In the genomic region with DNA sequence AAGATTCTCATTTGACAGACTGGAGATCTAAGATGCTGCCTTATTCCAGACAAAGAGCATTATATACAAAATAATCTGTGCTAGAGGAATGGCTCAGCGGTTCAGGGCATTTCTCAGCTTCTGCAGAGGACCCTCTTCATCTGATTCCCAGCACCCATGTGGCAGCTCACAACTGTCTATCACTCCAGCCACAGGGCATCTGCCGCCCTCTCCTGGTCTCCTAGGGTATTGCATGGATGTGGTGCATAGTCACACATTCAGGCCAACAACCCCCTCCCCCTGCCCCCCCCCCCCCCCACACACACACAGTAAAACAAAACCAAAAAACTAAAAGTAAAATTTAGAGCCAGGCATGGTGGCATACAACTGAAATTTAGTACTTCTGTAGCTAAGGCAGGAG, we compare ENCODE assay signal across 13 mouse cellular contexts.
A peak's percentile ranks its signal among the peaks of the same experiment; 100 is the strongest.
DNase-seq lines count a peak whose midpoint lies in the region; ATAC-seq and TF ChIP-seq lines count a peak whose summit lies in the region.
"Had no signal": no experiment of that assay in that cellular context is flagged by ENCODE, and none has a peak within 500 bp of the region (broad histone marks: within the 10 kb centered on the region; RNA-seq: fewer than 3 reads in every experiment).

No protein-coding gene starts in this region.

- H3K4me2 ChIP-seq in kidney, postnatal 0 days (ENCODE audit: low read length), result no peak overlapping the region
- H3K4me2 ChIP-seq in CH12.LX (ENCODE audit: insufficient read depth, low read depth, poor library complexity, severe bottlenecking), result no peak overlapping the region
- H3K4me2 ChIP-seq in liver, postnatal 0 days (ENCODE audit: low read depth, low read length), result no peak overlapping the region
- H3K4me2 ChIP-seq: embryonic facial prominence, embryonic 12.5 days; forebrain, embryonic 13.5 days; hindbrain, embryonic 15.5 days had no signal

- H3K27me3 ChIP-seq in kidney, postnatal 0 days (ENCODE audit: insufficient read depth, low read length), result no peaks in the 10 kb centered on the region
- H3K27me3 ChIP-seq in CH12.LX (replicated peaks), result no peaks in the 10 kb centered on the region
- H3K27me3 ChIP-seq in liver, postnatal 0 days (ENCODE audit: insufficient read depth, low read length), result no peaks in the 10 kb centered on the region
- H3K27me3 ChIP-seq: embryonic facial prominence, embryonic 12.5 days; forebrain, embryonic 13.5 days; hindbrain, embryonic 15.5 days had no signal

- no peak overlapping the region for H3K9ac ChIP-seq in kidney, postnatal 0 days (ENCODE audit: low read depth, low read length)
- no peak overlapping the region for H3K9ac ChIP-seq in CH12.LX (ENCODE audit: insufficient read depth, low read depth)
- no peak overlapping the region for H3K9ac ChIP-seq in liver, postnatal 0 days (replicated peaks)
- H3K9ac ChIP-seq: embryonic facial prominence, embryonic 12.5 days; forebrain, embryonic 13.5 days; hindbrain, embryonic 15.5 days had no signal

- no peaks in the 10 kb centered on the region for H3K4me1 ChIP-seq in kidney, postnatal 0 days (replicated peaks; ENCODE audit: insufficient read depth, low read length)
- H3K4me1 ChIP-seq in CH12.LX (ENCODE audit: control insufficient read depth in 1 of 2, insufficient read depth in 2 of 2), result peaks cover 51 to 86% of the 10 kb centered on the region in 2 experiments
- 0 out of 2 replicates have a peak, but pooled peaks cover under 1% of the 10 kb centered on the region for H3K4me1 ChIP-seq in liver, postnatal 0 days (ENCODE audit: insufficient read depth)
- H3K4me1 ChIP-seq: embryonic facial prominence, embryonic 12.5 days; forebrain, embryonic 13.5 days; hindbrain, embryonic 15.5 days; limb, embryonic 10.5 days had no signal

- dilution Hi-C loops in CH12.LX (cut with MboI; ENCODE audit: extremely low pct_ligation_motif_present, extremely low pct_unique_long_range_greater_than_20kb, low sequenced_read_pairs), result no loop called here

- 85% methylated on average over 2 of the region's 2 CpGs for WGBS in kidney, postnatal 0 days
- 86% methylated on average over 2 of the region's 2 CpGs for WGBS in liver, postnatal 0 days (ENCODE audit: insufficient replicate concordance)

- no peak for TF ChIP-seq POLR2A in CH12.LX (IDR thresholded peaks at IDR 0.05; ENCODE audit: low read depth, low read length)

- TF ChIP-seq EP300 in CH12.LX (IDR thresholded peaks at IDR 0.05; ENCODE audit: low read length), result no peak
- TF ChIP-seq EP300 in liver, postnatal 0 days (IDR thresholded peaks at IDR 0.05; ENCODE audit: low read depth), result no peak

- ATAC-seq in kidney, postnatal 0 days (replicated peaks; ENCODE audit: low FRiP score, low read depth), result no peak
- no peak for ATAC-seq in liver, postnatal 0 days
- ATAC-seq: forebrain, embryonic 13.5 days had no signal

- intact Hi-C loops in left cerebral cortex, postnatal 25 days (cut with DNase I), result no loop called here

- TF ChIP-seq CTCF in kidney, postnatal 0 days (IDR thresholded peaks at IDR 0.05; ENCODE audit: low read depth), result peak; percentile 17; the same call in 1 of the 2 replicates
- peak in 1 of 2 experiments; percentile 28; a peak in 2 of 4 replicates for TF ChIP-seq CTCF in CH12.LX (conservative IDR thresholded peaks at IDR 0.05 in 1 of 2, IDR thresholded peaks at IDR 0.05 in 1 of 2; ENCODE audit: low read depth in 2 of 2, low read length in 2 of 2)
- TF ChIP-seq CTCF in liver, postnatal 0 days (IDR thresholded peaks at IDR 0.05; ENCODE audit: low read depth), result peak; percentile 54

- no peaks in the 10 kb centered on the region for H3K9me3 ChIP-seq in kidney, postnatal 0 days (replicated peaks; ENCODE audit: low read length)
- H3K9me3 ChIP-seq in CH12.LX (replicated peaks; ENCODE audit: low read length), result peaks cover 7% of the 10 kb centered on the region
- H3K9me3 ChIP-seq in liver, postnatal 0 days (ENCODE audit: low read length), result no peaks in the 10 kb centered on the region
- H3K9me3 ChIP-seq: embryonic facial prominence, embryonic 12.5 days; forebrain, embryonic 13.5 days; hindbrain, embryonic 15.5 days; limb, embryonic 10.5 days had no signal

- peaks cover 8% of the 10 kb centered on the region for H3K79me2 ChIP-seq in CH12.LX (replicated peaks; ENCODE audit: control insufficient read depth, extremely low read depth, insufficient read depth, poor library complexity, severe bottlenecking)

- H3K27ac ChIP-seq in kidney, postnatal 0 days, result no peak overlapping the region
- no peak overlapping the region for H3K27ac ChIP-seq in CH12.LX (ENCODE audit: insufficient read depth, low read depth)
- no peak overlapping the region for H3K27ac ChIP-seq in liver, postnatal 0 days (ENCODE audit: low read depth)
- H3K27ac ChIP-seq: embryonic facial prominence, embryonic 12.5 days; forebrain, embryonic 13.5 days; hindbrain, embryonic 15.5 days; limb, embryonic 10.5 days had no signal

- in situ Hi-C loops in CH12.LX (cut with MboI; ENCODE audit: low pct_ligation_motif_present, low pct_unique_long_range_greater_than_20kb, low sequenced_read_pairs), result no loop called here

- no peak for DNase-seq in kidney, postnatal 0 days (ENCODE audit: low spot score)
- DNase-seq in kidney, adult 9 months, result no peak
- DNase-seq in B cell, adult 2 months, result peak; percentile 36 to 44
- no peak for DNase-seq in CH12.LX (ENCODE audit: extremely low read depth)
- peak; percentile 31 for DNase-seq in liver, postnatal 0 days
- no peak for DNase-seq in frontal cortex, postnatal 14 days (ENCODE audit: low spot score in 2 of 2)
- DNase-seq in left cerebral cortex, postnatal 25 days (ENCODE audit: low spot score in 2 of 2), result no peak
- DNase-seq: adrenal gland, postnatal 10 days; cerebellum, adult 18-20 months had no signal

- no peak overlapping the region for H3K4me3 ChIP-seq in kidney, postnatal 0 days (replicated peaks; ENCODE audit: low read depth, low read length)
- no peak overlapping the region for H3K4me3 ChIP-seq in CH12.LX (replicated peaks in 1 of 3; ENCODE audit: low read depth in 2 of 3, low read length in 2 of 3, poor library complexity in 1 of 3)
- H3K4me3 ChIP-seq in liver, postnatal 0 days (ENCODE audit: low read depth, low read length), result no peak overlapping the region
- H3K4me3 ChIP-seq: embryonic facial prominence, embryonic 12.5 days; forebrain, embryonic 13.5 days; hindbrain, embryonic 15.5 days; limb, embryonic 10.5 days had no signal

- no peaks in the 10 kb centered on the region for H3K36me3 ChIP-seq in kidney, postnatal 0 days (ENCODE audit: insufficient read depth, low read length)
- H3K36me3 ChIP-seq in CH12.LX (replicated peaks in 1 of 2; ENCODE audit: control insufficient read depth in 1 of 2, insufficient read depth in 1 of 2, low read length in 1 of 2), result peaks cover 16 to 56% of the 10 kb centered on the region in 2 experiments
- peaks cover 8% of the 10 kb centered on the region; the same call in 1 of the 2 replicates for H3K36me3 ChIP-seq in liver, postnatal 0 days (replicated peaks; ENCODE audit: insufficient read depth, low read length)
- H3K36me3 ChIP-seq: embryonic facial prominence, embryonic 12.5 days; hindbrain, embryonic 15.5 days; limb, embryonic 10.5 days had no signal

- TF ChIP-seq RAD21 in CH12.LX (IDR thresholded peaks at IDR 0.05; ENCODE audit: low read depth, low read length), result no peak; the same call in none of the 2 replicates

TF ChIP-seq in CH12.LX, 34 proteins besides CTCF, POLR2A, EP300 and RAD21:
- TF ChIP-seq SMC3 (IDR thresholded peaks at IDR 0.05; ENCODE audit: low read depth, low read length) (peak; percentile 15; the same call in 1 of the 2 replicates), CHD2 (IDR thresholded peaks at IDR 0.05; ENCODE audit: low read length) (no peak)

Comparison
In these comparisons a context has a peak if more than half of its experiments do, and no peak if none do; other contexts are left out.
1. DNase-seq: peak in B cell, adult 2 months (2 of 2) and liver, postnatal 0 days (single experiment); none in kidney, postnatal 0 days (single experiment), kidney, adult 9 months (single experiment), CH12.LX (single experiment), frontal cortex, postnatal 14 days (0 of 2) and left cerebral cortex, postnatal 25 days (0 of 2).